Mouse (Mus musculus) midbrain, embryonic 15.5 days (tissue): ENCODE data around the gene Gns. TPM values are rescaled to one million over a fixed set of nuclear protein-coding genes. Genes with fewer than 3 reads are reported as not detected.

Source experiments
- ATAC-seq: fragments of 200-750 bp; cut with Nextera tagmentation; replicated peaks from 2 replicates; pipeline ENCODE4 v1.8.0; 2017; ENCODE audit warnings: moderate TSS enrichment
- H3K27ac ChIP-seq: fragments of 300-500 bp; sonication (generic); 2 replicates; pipeline ENCODE4 v1.5.1; 2015; ENCODE audit warnings: mild to moderate bottlenecking, inconsistent platforms
- H3K27me3 ChIP-seq: fragments of 300-500 bp; sonication (generic); replicated peaks from 2 replicates; pipeline ENCODE4 v1.6.1; 2015; ENCODE audit warnings: inconsistent platforms
- H3K36me3 ChIP-seq: fragments of 300-500 bp; sonication (generic); replicated peaks from 2 replicates; pipeline ENCODE4 v1.6.1; 2015; ENCODE audit warnings: inconsistent platforms
- H3K4me1 ChIP-seq: fragments of 300-500 bp; sonication (generic); 2 replicates; pipeline ENCODE4 v1.6.1; 2015; ENCODE audit warnings: inconsistent platforms
- H3K4me2 ChIP-seq: fragments of 300-500 bp; sonication (generic); 2 replicates; pipeline ENCODE4 v1.6.1; 2015; ENCODE audit warnings: inconsistent platforms, mild to moderate bottlenecking, moderate library complexity
- H3K4me3 ChIP-seq: fragments of 300-500 bp; sonication (generic); 2 replicates; pipeline ENCODE4 v1.5.1; 2015; ENCODE audit warnings: mild to moderate bottlenecking, inconsistent platforms
- H3K9ac ChIP-seq: fragments of 300-500 bp; sonication (generic); 2 replicates; pipeline ENCODE4 v1.6.1; 2015; ENCODE audit warnings: mild to moderate bottlenecking, inconsistent platforms
- H3K9me3 ChIP-seq: fragments of 300-500 bp; sonication (generic); 2 replicates; pipeline ENCODE4 v1.6.1; 2016; ENCODE audit warnings: inconsistent platforms
- WGBS: fragments of 180-500 bp; shearing (Covaris S2); methylation state at CpG from one replicate; pipeline ENCODE4 v1.1.7; 2015; ENCODE audit warnings: mixed read lengths; 5-methylcytosine and 5-hydroxymethylcytosine counted together
- polyA plus RNA-seq: library from polyadenylated mRNA; unstranded; fragments of >200 nt; fragmentation: Nextera tagmentation; extraction: Ambion mirVana; gene quantifications from 2 replicates; pipeline ENCODE4 v1.2.1, GENCODE M21; 2015

Gene Gns
- polyA plus RNA-seq, 1 experiment from 2014 or later, result 38.8 TPM

- H3K27ac ChIP-seq, result no peak overlapping the region
- H3K4me3 ChIP-seq, result no peak overlapping the region
- H3K4me1 ChIP-seq, result peaks cover 23% of the 10 kb centered on the region
- WGBS, result 84% methylated on average over 15 of the region's 15 CpGs
- H3K4me2 ChIP-seq, result no peak overlapping the region
- ATAC-seq, result no peak
- H3K36me3 ChIP-seq, result no peaks in the 10 kb centered on the region
- H3K27me3 ChIP-seq, result no peaks in the 10 kb centered on the region
- H3K9me3 ChIP-seq, result no peaks in the 10 kb centered on the region
- H3K9ac ChIP-seq, result no peak overlapping the region
Measured at GRCm38 (mm10) chr10:121428011-121428711, 63.3 kb downstream of the Gns start.

GRCm38 (mm10) chr10:121429089-121429488 lies 64.2 kb downstream of the Gns start:
- ATAC-seq, result peak; percentile 48
- peaks cover 16% of the 10 kb centered on the region for H3K4me1 ChIP-seq
- H3K27ac ChIP-seq, result no peak overlapping the region
- no peaks in the 10 kb centered on the region for H3K27me3 ChIP-seq
- no peaks in the 10 kb centered on the region for H3K9me3 ChIP-seq
- no peaks in the 10 kb centered on the region for H3K36me3 ChIP-seq
- no peak overlapping the region for H3K4me3 ChIP-seq
- 53% methylated on average over 2 of the region's 2 CpGs for WGBS
- no peak overlapping the region for H3K9ac ChIP-seq
- H3K4me2 ChIP-seq, result no peak overlapping the region

- Histone ChIP-seq H3K36me3 (no peaks in the 10 kb centered on the region), H3K9ac (no peak overlapping the region), H3K27ac (no peak overlapping the region), H3K9me3 (no peaks in the 10 kb centered on the region), H3K4me2 (no peak overlapping the region), H3K4me3 (no peak overlapping the region), H3K27me3 (no peaks in the 10 kb centered on the region), H3K4me1 (peaks cover 14% of the 10 kb centered on the region)
- ATAC-seq, result no peak
- 68% methylated on average over 8 of the region's 8 CpGs for WGBS
Measured at GRCm38 (mm10) chr10:121429581-121429980, 64.7 kb downstream of the Gns start.

GRCm38 (mm10) chr10:121429981-121430682 lies 65.2 kb downstream of the Gns start:
- Histone ChIP-seq H3K4me3 (no peak overlapping the region), H3K4me1 (peaks cover 14% of the 10 kb centered on the region), H3K9ac (no peak overlapping the region), H3K27me3 (no peaks in the 10 kb centered on the region), H3K36me3 (no peaks in the 10 kb centered on the region), H3K9me3 (no peaks in the 10 kb centered on the region), H3K27ac (no peak overlapping the region), H3K4me2 (no peak overlapping the region; the same call in 1 of the 2 replicates)
- WGBS, result 41% methylated on average over 14 of the region's 14 CpGs
- ATAC-seq, result no peak

GRCm38 (mm10) chr10:121430764-121431540 lies 66.1 kb downstream of the Gns start:
- Histone ChIP-seq H3K4me3 (no peak overlapping the region), H3K4me1 (peaks cover 14% of the 10 kb centered on the region), H3K27ac (no peak overlapping the region), H3K9me3 (no peaks in the 10 kb centered on the region), H3K27me3 (no peaks in the 10 kb centered on the region), H3K4me2 (no peak overlapping the region), H3K36me3 (no peaks in the 10 kb centered on the region), H3K9ac (no peak overlapping the region)
- 83% methylated on average over 15 of the region's 15 CpGs for WGBS
- ATAC-seq, result no peak

- Histone ChIP-seq H3K4me1 (peaks cover 14% of the 10 kb centered on the region), H3K27me3 (no peaks in the 10 kb centered on the region), H3K4me2 (no peak overlapping the region), H3K36me3 (no peaks in the 10 kb centered on the region), H3K27ac (peak overlapping the region; percentile 53; the same call in 1 of the 2 replicates), H3K4me3 (no peak overlapping the region), H3K9ac (no peak overlapping the region), H3K9me3 (no peaks in the 10 kb centered on the region)
- WGBS, result 48% methylated on average over 12 of the region's 12 CpGs
- 0 out of 2 replicates have a peak, but pooled peaks have one; percentile 11 for ATAC-seq
Measured at GRCm38 (mm10) chr10:121432041-121432634, 67.2 kb downstream of the Gns start.

GRCm38 (mm10) chr10:121432635-121433280 lies 67.9 kb downstream of the Gns start:
- Histone ChIP-seq H3K27me3 (no peaks in the 10 kb centered on the region), H3K9me3 (no peaks in the 10 kb centered on the region), H3K4me2 (no peak overlapping the region), H3K36me3 (no peaks in the 10 kb centered on the region), H3K4me1 (peaks cover 14% of the 10 kb centered on the region), H3K4me3 (no peak overlapping the region), H3K9ac (no peak overlapping the region), H3K27ac (peak overlapping the region; percentile 53)
- peak; percentile 34; the same call in 1 of the 2 replicates for ATAC-seq
- 16% methylated on average over 16 of the region's 16 CpGs for WGBS

GRCm38 (mm10) chr10:121434441-121435103 lies 69.7 kb downstream of the Gns start:
- H3K36me3 ChIP-seq, result no peaks in the 10 kb centered on the region
- H3K27me3 ChIP-seq, result no peaks in the 10 kb centered on the region
- no peak overlapping the region for H3K4me2 ChIP-seq
- no peak overlapping the region for H3K4me3 ChIP-seq
- peaks cover 14% of the 10 kb centered on the region for H3K4me1 ChIP-seq
- ATAC-seq, result no peak
- H3K27ac ChIP-seq, result no peak overlapping the region
- no peaks in the 10 kb centered on the region for H3K9me3 ChIP-seq
- WGBS, result 77% methylated on average over 15 of the region's 15 CpGs
- H3K9ac ChIP-seq, result no peak overlapping the region

- Histone ChIP-seq H3K27ac (no peak overlapping the region), H3K4me2 (no peak overlapping the region), H3K4me3 (no peak overlapping the region), H3K9ac (no peak overlapping the region), H3K4me1 (peaks cover 8% of the 10 kb centered on the region), H3K9me3 (no peaks in the 10 kb centered on the region), H3K27me3 (no peaks in the 10 kb centered on the region), H3K36me3 (no peaks in the 10 kb centered on the region)
- no peak for ATAC-seq
- WGBS, result 65% methylated on average over 28 of the region's 28 CpGs
Measured at GRCm38 (mm10) chr10:121435546-121436257, 70.8 kb downstream of the Gns start.

- H3K27me3 ChIP-seq, result no peaks in the 10 kb centered on the region
- H3K4me2 ChIP-seq, result no peak overlapping the region
- H3K36me3 ChIP-seq, result no peaks in the 10 kb centered on the region
- no peak overlapping the region for H3K27ac ChIP-seq
- ATAC-seq, result no peak
- H3K9ac ChIP-seq, result no peak overlapping the region
- WGBS, result 74% methylated on average over 8 of the region's 8 CpGs
- H3K4me1 ChIP-seq, result peaks cover 8% of the 10 kb centered on the region
- no peak overlapping the region for H3K4me3 ChIP-seq
- H3K9me3 ChIP-seq, result no peaks in the 10 kb centered on the region
Measured at GRCm38 (mm10) chr10:121436258-121436645, 71.4 kb downstream of the Gns start.

- H3K36me3 ChIP-seq, result no peaks in the 10 kb centered on the region
- ATAC-seq, result no peak
- 75% methylated on average over 4 of the region's 4 CpGs for WGBS
- H3K9ac ChIP-seq, result no peak overlapping the region
- H3K27ac ChIP-seq, result no peak overlapping the region
- H3K4me3 ChIP-seq, result no peak overlapping the region
- H3K9me3 ChIP-seq, result no peaks in the 10 kb centered on the region
- H3K27me3 ChIP-seq, result no peaks in the 10 kb centered on the region
- peaks cover 8% of the 10 kb centered on the region for H3K4me1 ChIP-seq
- H3K4me2 ChIP-seq, result no peak overlapping the region
Measured at GRCm38 (mm10) chr10:121436693-121437092, 71.8 kb downstream of the Gns start.
